Mouse (Mus musculus) cortical plate, adult 2 months (tissue): Measurements from ENCODE around the gene Polr3g.

Experiments
- CTCF ChIP-seq: fragments of 200-500 bp; IDR thresholded peaks from 2 replicates; pipeline ENCODE4 v1.5.1; 2011; ENCODE audit warnings: mild to moderate bottlenecking, control low read depth, low read length; ENCODE audit not compliant: insufficient read depth; ENCODE audit errors: extremely low read depth
- POLR2A ChIP-seq: fragments of 200-500 bp; IDR thresholded peaks from 2 replicates; pipeline ENCODE4 v1.6.1; 2011; ENCODE audit warnings: mild to moderate bottlenecking, low read length, control low read depth; ENCODE audit not compliant: insufficient read depth; ENCODE audit errors: extremely low read depth

DNA sequence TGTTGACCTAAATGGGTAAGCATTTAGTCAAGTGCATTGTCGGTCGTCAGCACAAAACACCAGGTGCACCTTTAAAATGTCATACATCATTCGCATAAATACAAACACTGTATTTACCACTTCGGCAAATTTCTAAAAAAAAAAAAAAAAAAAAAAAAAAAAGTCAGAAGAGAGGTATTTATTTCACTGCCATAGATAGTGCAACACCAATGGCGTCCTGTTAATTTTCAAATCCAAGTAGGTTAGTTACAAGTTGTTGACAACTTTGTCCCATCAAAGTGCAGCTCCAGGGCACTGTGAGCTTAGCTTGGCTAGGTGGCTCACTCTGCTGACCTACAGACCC, 53.8 kb downstream of the Polr3g start:
- TF ChIP-seq CTCF = no peak
- no peak for TF ChIP-seq POLR2A
